Mouse (Mus musculus): ENCODE data around the gene Lmtk2.

The Lmtk2 gene

GRCm38 (mm10) chr5:144219306-144219705 is 119.1 kb downstream of the Lmtk2 start:
- 51% methylated on average over 12 of the region's 12 CpGs for WGBS

GRCm38 (mm10) chr5:144219936-144220335 is 119.7 kb downstream of the Lmtk2 start:
- 90% methylated on average over 5 of the region's 5 CpGs for WGBS

GRCm38 (mm10) chr5:144221305-144221704 is 121.1 kb downstream of the Lmtk2 start:
- WGBS, result 58% methylated on average over 4 of the region's 4 CpGs

- WGBS, result under 1% methylated on average over 25 of the region's 25 CpGs
Observed at GRCm38 (mm10) chr5:144222811-144223502, 122.7 kb downstream of the Lmtk2 start.

GRCm38 (mm10) chr5:144223503-144223862 is 123.2 kb downstream of the Lmtk2 start, which contains the start of gene Tecpr1:
Gene Tecpr1, minus strand, starts transcription at chr5:144223615.
- 0% methylated on average over 37 of the region's 37 CpGs for WGBS

- 21% methylated on average over 18 of the region's 18 CpGs for WGBS
Observed at GRCm38 (mm10) chr5:144223899-144224816, 123.9 kb downstream of the Lmtk2 start.

GRCm38 (mm10) chr5:144226220-144226619 is 126.0 kb downstream of the Lmtk2 start:
- WGBS, result 38% methylated on average over 11 of the region's 11 CpGs

GRCm38 (mm10) chr5:144230216-144230615 is 130.0 kb downstream of the Lmtk2 start:
- WGBS, result 91% methylated on average over 7 of the region's 7 CpGs

- WGBS, result 73% methylated on average over 1 of the region's 1 CpGs
Observed at GRCm38 (mm10) chr5:144231410-144231809, 131.2 kb downstream of the Lmtk2 start.

GRCm38 (mm10) chr5:144232531-144232930 is 132.3 kb downstream of the Lmtk2 start:
- WGBS, result 82% methylated on average over 5 of the region's 5 CpGs

- WGBS, result 74% methylated on average over 6 of the region's 6 CpGs
Observed at GRCm38 (mm10) chr5:144234222-144234621, 134.0 kb downstream of the Lmtk2 start.

- 63% methylated on average over 7 of the region's 7 CpGs for WGBS
Observed at GRCm38 (mm10) chr5:144234714-144235113, 134.5 kb downstream of the Lmtk2 start.
